Mouse (Mus musculus) CH12.LX (cell line): Measurements from ENCODE around the gene Polr3b. TPM values are rescaled to one million over a fixed set of nuclear protein-coding genes. Genes with fewer than 3 reads are reported as not detected.

Experiments
- DNase-seq: peaks from one replicate; pipeline ENCODE4 v3.0.0-alpha.2; 2013; ENCODE audit errors: extremely low read depth
- H3K27ac ChIP-seq: 2 replicates; pipeline ENCODE4 v1.5.1; 2012; ENCODE audit warnings: low read depth, mild to moderate bottlenecking, control low read depth, moderate library complexity; ENCODE audit not compliant: insufficient read depth
- H3K27me3 ChIP-seq: replicated peaks from 2 replicates; pipeline ENCODE3; 2012; ENCODE audit warnings: inconsistent platforms
- H3K36me3 ChIP-seq, 2 experiments: replicated peaks in 1 of 2; 2 replicates each; pipeline versions ENCODE3 to v1.6.1; 2012; ENCODE audit warnings: inconsistent platforms in 1 of 2, low read length in 1 of 2, mild to moderate bottlenecking in 1 of 2, mixed read lengths in 1 of 2, moderate library complexity in 1 of 2; ENCODE audit not compliant: control insufficient read depth in 1 of 2, insufficient read depth in 1 of 2
- H3K4me1 ChIP-seq, 2 experiments: 2 replicates each; pipeline ENCODE4 v1.6.1; 2012; ENCODE audit warnings: inconsistent platforms in 1 of 2, moderate library complexity in 1 of 2; ENCODE audit not compliant: insufficient read depth in 2 of 2, control insufficient read depth in 1 of 2
- H3K4me2 ChIP-seq: 2 replicates; pipeline ENCODE4 v1.6.1; 2012; ENCODE audit warnings: low read depth, mild to moderate bottlenecking, control low read depth; ENCODE audit not compliant: poor library complexity, insufficient read depth, severe bottlenecking
- H3K4me3 ChIP-seq, 3 experiments: fragments of 150-350 bp in 1 of 3; sonication (generic) in 1 of 3; replicated peaks in 1 of 3; 2 replicates each; pipeline versions ENCODE3 to v1.5.1; 2011 to 2012; ENCODE audit warnings: low read depth in 2 of 3, low read length in 2 of 3, mild to moderate bottlenecking in 2 of 3, moderate library complexity in 2 of 3, control low read depth in 1 of 3, improper control_type of control experiment in 1 of 3, inconsistent platforms in 1 of 3, mixed read lengths in 1 of 3; ENCODE audit not compliant: poor library complexity in 1 of 3
- H3K79me2 ChIP-seq: replicated peaks from 2 replicates; pipeline ENCODE4 v1.6.1; 2012; ENCODE audit warnings: mild to moderate bottlenecking, moderate library complexity; ENCODE audit not compliant: control insufficient read depth, poor library complexity, insufficient read depth, severe bottlenecking; ENCODE audit errors: extremely low read depth
- H3K9ac ChIP-seq: 2 replicates; pipeline ENCODE4 v1.6.1; 2012; ENCODE audit warnings: low read depth, mild to moderate bottlenecking, control low read depth, moderate library complexity; ENCODE audit not compliant: insufficient read depth
- H3K9me3 ChIP-seq: replicated peaks from 2 replicates; pipeline ENCODE3; 2012; ENCODE audit warnings: low read length, inconsistent platforms, mixed read lengths
- CHD1 ChIP-seq: IDR thresholded peaks from 2 replicates; pipeline ENCODE4 v1.6.1; 2012; ENCODE audit warnings: low read depth, low read length, improper control_type of control experiment, inconsistent platforms
- CHD2 ChIP-seq: IDR thresholded peaks from 2 replicates; pipeline ENCODE4 v1.6.1; 2011; ENCODE audit warnings: low read length, improper control_type of control experiment
- CTCF ChIP-seq, 2 experiments: IDR thresholded peaks in 1 of 2; conservative IDR thresholded peaks in 1 of 2; 2 replicates each; pipeline ENCODE4 v1.5.1; 2011 to 2012; ENCODE audit warnings: low read depth in 2 of 2, low read length in 2 of 2, improper control_type of control experiment in 1 of 2, inconsistent platforms in 1 of 2, mild to moderate bottlenecking in 1 of 2, moderate library complexity in 1 of 2
- E2F4 ChIP-seq: IDR thresholded peaks from 2 replicates; pipeline ENCODE4 v1.6.1; 2011; ENCODE audit warnings: low read depth, low read length, improper control_type of control experiment; ENCODE audit not compliant: insufficient replicate concordance
- ETS1 ChIP-seq: conservative IDR thresholded peaks from 2 replicates; pipeline ENCODE4 v1.6.1; 2012; ENCODE audit warnings: low read depth, mild to moderate bottlenecking, inconsistent platforms, low read length, improper control_type of control experiment, moderate library complexity
- GABPA ChIP-seq: IDR thresholded peaks from 2 replicates; pipeline ENCODE4 v1.6.1; 2012; ENCODE audit warnings: low read depth, low read length, improper control_type of control experiment, inconsistent platforms; ENCODE audit not compliant: insufficient replicate concordance
- JUND ChIP-seq: conservative IDR thresholded peaks from 2 replicates; pipeline ENCODE4 v1.6.1; 2011; ENCODE audit warnings: low read depth, low read length, improper control_type of control experiment
- MAFK ChIP-seq: IDR thresholded peaks from 2 replicates; pipeline ENCODE4 v1.6.1; 2011; ENCODE audit warnings: low read length, improper control_type of control experiment; ENCODE audit not compliant: insufficient replicate concordance
- MAX ChIP-seq: IDR thresholded peaks from 2 replicates; pipeline ENCODE4 v1.6.1; 2011; ENCODE audit warnings: low read length, improper control_type of control experiment
- MEF2A ChIP-seq: IDR thresholded peaks from 2 replicates; pipeline ENCODE4 v1.6.1; 2014; ENCODE audit warnings: low read depth, mild to moderate bottlenecking, inconsistent platforms, low read length, improper control_type of control experiment, borderline replicate concordance
- MXI1 ChIP-seq: IDR thresholded peaks from 2 replicates; pipeline ENCODE4 v1.6.1; 2011; ENCODE audit warnings: mild to moderate bottlenecking, low read depth, low read length, improper control_type of control experiment
- NRF1 ChIP-seq: IDR thresholded peaks from 2 replicates; pipeline ENCODE4 v1.6.1; 2014; ENCODE audit warnings: low read depth, mild to moderate bottlenecking, inconsistent platforms, low read length, improper control_type of control experiment, moderate library complexity
- PAX5 ChIP-seq: IDR thresholded peaks from 2 replicates; pipeline ENCODE4 v1.6.1; 2012; ENCODE audit warnings: low read length, inconsistent platforms, mixed read lengths
- POLR2A ChIP-seq: IDR thresholded peaks from 2 replicates; pipeline ENCODE4 v1.6.1; 2011; ENCODE audit warnings: low read depth, mild to moderate bottlenecking, improper control_type of control experiment, low read length
- POLR2AphosphoS2 ChIP-seq: IDR thresholded peaks from 2 replicates; pipeline ENCODE4 v1.6.1; 2011; ENCODE audit warnings: low read depth, low read length, improper control_type of control experiment
- SIN3A ChIP-seq: IDR thresholded peaks from 2 replicates; pipeline ENCODE4 v1.6.1; 2012; ENCODE audit warnings: low read length, improper control_type of control experiment, inconsistent platforms
- SMC3 ChIP-seq: IDR thresholded peaks from 2 replicates; pipeline ENCODE4 v1.6.1; 2011; ENCODE audit warnings: low read depth, low read length, improper control_type of control experiment
- TBP ChIP-seq: conservative IDR thresholded peaks from 2 replicates; pipeline ENCODE4 v1.6.1; 2011; ENCODE audit warnings: low read depth, low read length, improper control_type of control experiment
- TCF12 ChIP-seq: IDR thresholded peaks from 2 replicates; pipeline ENCODE4 v1.6.1; 2014; ENCODE audit warnings: low read depth, mild to moderate bottlenecking, inconsistent platforms, low read length, improper control_type of control experiment
- USF1 ChIP-seq: IDR thresholded peaks from 2 replicates; pipeline ENCODE4 v1.6.1; 2014; ENCODE audit warnings: low read depth, mild to moderate bottlenecking, inconsistent platforms, low read length, improper control_type of control experiment
- USF2 ChIP-seq: conservative IDR thresholded peaks from 2 replicates; pipeline ENCODE4 v1.6.1; 2011; ENCODE audit warnings: low read depth, low read length, improper control_type of control experiment
- ZC3H11A ChIP-seq: IDR thresholded peaks from 2 replicates; pipeline ENCODE4 v1.6.1; 2012; ENCODE audit warnings: low read depth, mild to moderate bottlenecking, inconsistent platforms, low read length, improper control_type of control experiment
- ZKSCAN1 ChIP-seq: IDR thresholded peaks from 2 replicates; pipeline ENCODE4 v1.6.1; 2012; ENCODE audit warnings: low read depth, inconsistent platforms, low read length, improper control_type of control experiment, borderline replicate concordance
- ZMIZ1 ChIP-seq: IDR thresholded peaks from 2 replicates; pipeline ENCODE4 v1.6.1; 2012; ENCODE audit warnings: low read depth, mild to moderate bottlenecking, inconsistent platforms, low read length, improper control_type of control experiment
- ZNF384 ChIP-seq: IDR thresholded peaks from 2 replicates; pipeline ENCODE4 v1.6.1; 2012; ENCODE audit warnings: low read depth, low read length, improper control_type of control experiment, inconsistent platforms
- dilution Hi-C: fragments of 300-500 bp; cut with MboI; formaldehyde crosslinking; loops from 2 replicates; pipeline ENCODE4 v1.14.3; 2020; ENCODE audit warnings: low sequenced_read_pairs; ENCODE audit not compliant: extremely low pct_unique_long_range_greater_than_20kb, extremely low pct_ligation_motif_present
- in situ Hi-C: fragments of 300-500 bp; cut with MboI; formaldehyde crosslinking; loops from 3 replicates; pipeline ENCODE4 v1.14.3; 2019; ENCODE audit warnings: low sequenced_read_pairs, low pct_ligation_motif_present, low pct_unique_long_range_greater_than_20kb, mixed read lengths
- polyA plus RNA-seq: library from polyadenylated mRNA; unstranded; fragments of >175 nt; gene quantifications from 2 replicates; pipeline ENCODE4 v1.2.1, GENCODE M21; 2012; ENCODE audit warnings: low read depth; ENCODE audit not compliant: insufficient read length
- total RNA-seq, 2 experiments: library from RNA; depleted of rRNA; stranded (reverse); fragments of 300-350 nt in 1 of 2; fragments of >200 nt in 1 of 2; gene quantifications; 2 replicates each; pipeline ENCODE4 v1.2.3; 2012 to 2014

The Polr3b gene
- total and polyA plus RNA-seq, 3 experiments = 13.0 to 20.8 (median 16.3) TPM

- DNase-seq = no peak
- Histone ChIP-seq H3K4me1 (no peaks in the 10 kb centered on the region), H3K4me2 (no peak overlapping the region), H3K79me2 (no peaks in the 10 kb centered on the region), H3K27ac (no peak overlapping the region), H3K9me3 (no peaks in the 10 kb centered on the region), H3K4me3 (no peak overlapping the region), H3K9ac (no peak overlapping the region), H3K36me3 (peaks cover 7 to 24% of the 10 kb centered on the region in 2 experiments), H3K27me3 (no peaks in the 10 kb centered on the region)
- TF ChIP-seq ETS1 = no peak
- no peak for TF ChIP-seq GABPA
- no peak for TF ChIP-seq NRF1
- TF ChIP-seq MEF2A = no peak
- no peak for TF ChIP-seq TCF12
- TF ChIP-seq JUND = no peak
- no peak for TF ChIP-seq ZNF384
- TF ChIP-seq TBP = no peak
- no peak for TF ChIP-seq SMC3
- no peak for TF ChIP-seq POLR2AphosphoS2
- dilution Hi-C loops = no loop called here
- in situ Hi-C loops = no loop called here
Measured at GRCm38 (mm10) chr10:84590956-84591355, 31.1 kb upstream of the Polr3b start.

DNA sequence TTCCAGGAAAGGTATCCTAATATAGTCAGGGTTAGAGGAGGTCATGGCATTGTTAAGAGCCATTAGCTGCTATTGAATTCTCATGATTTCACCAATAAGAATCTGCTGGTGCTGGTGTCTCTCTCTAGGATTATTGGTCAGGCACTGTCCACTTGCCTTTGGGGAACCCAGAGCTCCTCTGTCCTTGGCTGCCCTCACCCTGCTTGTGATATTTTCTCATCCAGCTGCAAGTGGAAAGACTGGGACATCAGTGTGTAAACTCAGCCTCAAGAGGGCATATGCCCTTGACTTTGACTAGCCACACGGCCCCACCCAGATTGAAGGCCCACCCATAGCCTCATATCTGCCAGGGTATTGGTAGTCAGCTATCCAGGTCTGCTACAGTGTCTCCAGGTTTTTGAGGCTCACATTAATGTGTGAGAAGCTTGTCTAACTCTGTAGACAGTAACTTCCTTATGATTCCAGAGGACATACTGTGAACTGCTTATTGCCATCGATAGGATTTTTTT lies 30.4 kb upstream of the Polr3b start:
- H3K4me2 ChIP-seq = no peak overlapping the region
- H3K9me3 ChIP-seq = no peaks in the 10 kb centered on the region
- H3K27ac ChIP-seq = no peak overlapping the region
- TF ChIP-seq USF1 (no peak), MAFK (no peak), ZNF384 (no peak), MXI1 (no peak), SMC3 (no peak), PAX5 (no peak), USF2 (no peak), MEF2A (no peak), ZKSCAN1 (no peak), CHD2 (no peak), E2F4 (no peak), SIN3A (no peak), POLR2A (no peak), TBP (no peak), CTCF (conservative IDR thresholded peaks at IDR 0.05 in 1 of 2, IDR thresholded peaks at IDR 0.05 in 1 of 2; ENCODE audit: low read depth in 2 of 2, low read length in 2 of 2) (no peak), GABPA (no peak), MAX (no peak), ZMIZ1 (no peak), CHD1 (no peak), ZC3H11A (no peak)
- in situ Hi-C loops (no loop called here), dilution Hi-C loops (no loop called here)
- H3K79me2 ChIP-seq = no peaks in the 10 kb centered on the region
- peaks cover 7 to 24% of the 10 kb centered on the region in 2 experiments for H3K36me3 ChIP-seq
- H3K27me3 ChIP-seq = no peaks in the 10 kb centered on the region
- DNase-seq = no peak
- H3K4me3 ChIP-seq = no peak overlapping the region
- H3K4me1 ChIP-seq = no peaks in the 10 kb centered on the region
- no peak overlapping the region for H3K9ac ChIP-seq
